Mouse (Mus musculus) fat pad, adult 2 months (tissue): ENCODE results near the gene Lifr.
A peak's percentile ranks its signal among the peaks of the same experiment; 100 is the strongest.

Experiments
- DNase-seq: peaks from one replicate; pipeline ENCODE4 v3.0.0-alpha.2; 2011; ENCODE audit warnings: low read depth, low spot score; ENCODE audit errors: extremely low read depth

Lifr gene

DNA sequence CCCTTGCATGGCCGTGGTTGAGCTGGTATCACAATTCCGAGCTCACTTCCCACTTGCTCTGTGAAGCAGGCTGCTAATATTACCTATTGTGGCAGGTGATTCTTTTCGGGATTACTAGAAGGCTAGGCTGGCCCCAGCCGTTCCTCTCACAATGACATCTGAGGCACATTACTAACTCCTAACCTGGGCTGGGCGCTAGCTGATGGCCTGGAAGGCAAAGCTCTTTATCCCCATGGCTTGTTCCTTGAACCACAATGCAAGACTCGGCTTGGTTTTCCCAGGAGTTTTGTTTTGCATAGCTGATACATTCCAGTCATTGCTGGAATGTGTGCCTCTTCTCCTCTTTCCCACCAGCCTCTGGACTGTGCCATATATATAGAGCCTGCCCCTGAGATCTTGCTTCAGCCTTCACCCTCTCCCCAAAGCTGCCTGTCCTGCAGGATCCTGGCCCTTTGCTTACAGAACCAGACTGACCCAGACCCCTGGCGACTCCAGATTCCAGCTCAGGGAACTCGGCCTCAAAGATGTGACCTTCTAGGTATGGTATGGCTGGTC is at the start of gene Lifr:
Lifr (plus strand) TSS at position 404 of the 555 bp plus-strand sequence.
- DNase-seq = no peak

DNA sequence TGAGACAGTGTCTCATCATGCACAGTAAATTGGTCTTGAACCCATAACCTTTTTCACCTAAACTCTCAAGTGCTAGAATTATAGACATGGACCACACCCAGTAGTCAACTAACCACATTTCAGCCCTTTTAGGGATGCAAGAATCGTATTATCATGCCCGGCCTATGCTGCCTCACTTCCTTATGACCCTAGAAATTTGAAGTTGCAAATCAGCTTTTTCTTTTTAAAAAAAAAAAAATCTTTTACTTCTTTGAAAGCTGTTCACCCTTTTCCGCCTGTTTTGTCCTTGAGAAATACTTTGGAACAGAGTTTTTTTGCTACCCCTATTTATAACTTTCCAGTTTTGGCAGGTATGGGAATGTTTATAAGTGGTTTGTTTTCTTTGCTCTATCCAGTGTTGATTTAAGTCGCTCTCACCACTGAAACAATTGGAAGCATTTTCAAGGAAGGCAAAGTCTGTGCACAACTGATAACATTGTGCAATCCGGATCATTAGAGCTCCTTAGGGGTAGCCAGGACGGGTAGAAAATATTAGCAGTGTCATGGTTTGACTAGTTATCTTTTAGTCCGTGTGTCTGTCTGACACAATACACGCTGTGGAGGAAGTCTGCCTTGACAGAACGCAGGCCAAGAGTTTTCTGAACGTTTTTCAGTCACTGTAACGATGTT is 46.2 kb upstream of the Lifr start:
- no peak for DNase-seq

DNA sequence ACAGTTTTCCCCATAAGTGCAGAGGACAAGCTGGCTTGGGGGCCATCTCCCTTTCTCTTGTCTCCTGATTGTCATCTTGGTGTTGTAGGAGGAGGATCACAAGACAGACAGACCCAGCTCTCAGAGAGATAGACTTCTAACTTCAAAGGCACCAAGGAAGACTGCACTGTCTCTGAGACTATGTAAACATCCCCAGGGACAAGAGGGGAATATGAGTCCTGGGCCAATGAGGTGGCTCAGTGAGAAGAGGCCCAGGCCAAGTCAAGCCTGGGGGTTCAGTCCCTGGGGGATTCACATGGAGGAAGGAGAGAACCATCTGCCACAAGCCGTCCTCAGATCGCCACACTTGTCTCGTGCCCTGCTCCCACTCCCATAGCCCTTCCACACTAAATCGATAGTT is 45.4 kb upstream of the Lifr start:
- no peak for DNase-seq

DNA sequence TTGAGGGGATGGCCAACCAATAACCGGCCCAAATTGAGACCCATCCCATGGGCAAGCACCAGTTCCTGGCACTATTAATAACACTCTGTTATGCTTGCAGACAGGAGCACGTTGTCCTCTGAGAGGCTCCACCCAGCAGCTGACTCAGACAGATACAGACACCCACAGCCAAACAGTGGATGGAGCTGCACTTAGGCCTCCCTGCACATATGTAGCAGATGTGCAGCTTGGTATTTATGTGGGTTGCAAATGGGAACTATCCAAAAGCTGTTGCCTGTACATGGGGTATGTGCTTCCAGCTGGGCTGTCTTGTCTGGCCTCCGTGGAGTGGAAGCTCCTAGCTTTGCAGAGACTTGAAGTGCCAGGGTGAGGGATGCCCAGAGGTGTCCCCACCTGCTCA is 42.5 kb upstream of the Lifr start:
- no peak for DNase-seq

DNA sequence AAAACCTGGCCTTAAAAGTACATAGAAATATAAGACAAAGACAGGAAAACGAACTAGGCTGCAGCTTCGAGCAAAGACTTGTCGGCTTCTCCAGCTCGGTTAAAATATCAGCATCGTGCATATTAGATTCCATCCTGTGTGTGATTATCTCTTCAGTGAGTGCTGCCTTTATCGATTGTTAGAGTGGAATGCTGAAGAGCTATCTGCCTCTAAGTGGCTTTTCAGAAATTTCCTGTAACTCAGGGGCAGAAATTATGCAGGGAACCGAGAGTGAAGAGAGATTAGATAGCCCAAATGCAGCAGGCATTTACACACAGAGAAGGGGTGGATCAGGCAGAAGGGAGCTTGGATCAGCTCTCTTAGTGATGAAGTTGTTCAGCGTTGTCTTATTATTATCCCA is 41.5 kb upstream of the Lifr start:
- no peak for DNase-seq

DNA sequence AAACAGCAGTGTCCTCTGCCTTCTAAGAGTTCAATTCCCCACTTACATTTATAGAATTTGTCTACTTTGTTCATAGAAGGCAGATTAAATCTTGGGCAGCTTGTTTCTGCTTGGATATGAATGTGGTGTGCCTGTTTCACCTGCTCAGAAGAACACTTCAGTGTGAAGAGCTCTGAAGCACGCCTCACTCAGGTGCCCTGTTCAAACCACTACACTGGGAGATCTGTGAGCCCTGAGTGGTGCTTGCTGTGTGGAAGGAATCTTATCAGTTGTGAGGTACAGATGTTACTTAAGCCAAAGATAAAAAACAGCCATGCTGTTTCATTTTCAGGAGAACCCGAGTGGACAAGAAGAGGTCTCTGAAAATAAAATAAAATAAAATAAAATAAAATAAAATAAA is 38.7 kb upstream of the Lifr start:
- DNase-seq = no peak

DNA sequence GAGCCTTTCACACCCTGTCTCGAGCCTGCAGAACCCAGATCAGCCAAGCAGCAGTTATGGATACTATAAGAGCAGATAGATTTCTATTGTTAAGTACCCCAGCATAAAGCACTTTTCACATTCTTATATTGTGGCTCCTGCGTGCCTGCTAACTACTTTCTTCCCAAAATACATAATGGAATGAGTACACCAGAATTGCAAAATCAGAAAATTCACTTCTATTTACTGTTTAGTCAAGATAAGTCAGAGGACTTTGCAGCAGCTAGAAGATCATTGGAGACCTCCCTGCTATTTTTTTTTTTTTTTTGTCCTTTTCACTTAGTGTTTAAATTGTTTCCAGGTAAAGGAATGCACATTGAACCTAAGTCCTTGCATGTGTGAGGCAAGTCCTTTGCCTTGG is 38.3 kb upstream of the Lifr start:
- DNase-seq = no peak

DNA sequence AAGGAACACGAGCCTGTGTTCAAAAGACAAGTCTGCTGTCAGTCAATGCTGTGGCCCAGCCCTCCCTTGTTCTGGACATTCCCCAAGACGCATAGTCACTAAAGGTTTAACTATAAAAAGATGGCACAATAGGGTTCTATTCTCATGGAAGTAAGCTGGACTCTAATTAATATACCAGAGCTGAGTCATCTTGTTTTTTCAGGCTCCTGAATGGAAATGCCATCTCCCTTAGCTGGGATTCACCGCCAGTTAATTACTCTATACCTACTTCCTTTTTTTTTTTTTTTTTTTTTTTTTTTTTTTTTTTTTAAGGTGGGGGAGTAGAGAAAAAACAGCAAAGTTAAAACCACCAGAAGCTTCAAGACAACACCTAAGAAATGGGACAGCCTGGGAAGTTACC is 33.6 kb upstream of the Lifr start:
- DNase-seq = no peak

DNA sequence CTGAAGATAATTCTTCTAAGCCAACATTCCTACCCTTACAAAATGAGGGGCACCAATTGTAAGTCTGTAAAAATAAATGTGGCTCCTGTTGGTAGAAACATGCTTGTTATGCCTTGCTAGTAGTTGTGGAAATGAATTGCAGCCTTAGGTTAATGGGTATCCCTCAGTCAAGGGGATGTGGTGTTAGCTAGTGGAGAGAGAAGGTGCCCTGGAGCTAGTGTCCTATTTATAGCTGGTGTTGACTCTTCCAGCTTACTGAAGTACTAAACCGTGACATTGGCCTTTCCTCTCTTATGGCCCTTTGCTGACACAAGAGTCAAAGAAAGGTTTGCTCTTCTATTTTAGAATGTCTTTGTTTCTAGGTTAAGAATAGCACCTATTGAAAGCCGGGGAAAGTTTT is 29.9 kb upstream of the Lifr start:
- DNase-seq = no peak

DNA sequence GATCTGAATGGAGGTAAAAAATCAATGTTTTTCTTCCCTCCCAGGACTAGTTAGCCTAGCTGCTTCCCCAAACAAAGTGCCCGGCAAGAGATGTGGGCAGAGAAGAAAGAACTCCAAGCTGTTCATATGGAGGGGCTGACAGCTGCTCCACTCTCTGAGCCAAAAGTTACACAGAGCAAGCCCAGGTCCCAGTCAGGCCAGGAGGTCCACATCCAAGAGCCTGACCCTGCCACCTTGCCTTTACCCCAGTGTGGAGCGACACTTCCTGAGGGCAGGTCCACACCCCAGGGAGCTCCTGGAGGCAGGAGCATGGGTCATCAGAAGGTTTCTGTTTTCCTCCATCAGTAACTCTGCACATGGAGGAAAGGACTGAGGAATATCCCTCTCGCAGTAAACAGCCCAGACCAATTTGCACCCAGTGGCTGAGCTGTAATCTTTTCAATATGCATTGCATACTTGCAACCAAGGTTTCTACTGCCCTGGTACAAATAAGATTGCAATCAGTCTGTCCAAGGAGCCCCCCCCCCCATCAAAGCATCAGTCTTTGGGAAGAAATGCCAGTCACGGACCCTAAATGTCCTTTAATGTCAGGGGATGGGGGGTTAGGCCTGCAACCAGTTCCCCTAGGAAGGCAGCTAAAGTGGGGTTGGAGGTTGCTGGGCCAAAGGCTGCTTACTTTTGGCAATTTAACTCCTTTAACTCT is 28.3 kb upstream of the Lifr start:
- no peak for DNase-seq

DNA sequence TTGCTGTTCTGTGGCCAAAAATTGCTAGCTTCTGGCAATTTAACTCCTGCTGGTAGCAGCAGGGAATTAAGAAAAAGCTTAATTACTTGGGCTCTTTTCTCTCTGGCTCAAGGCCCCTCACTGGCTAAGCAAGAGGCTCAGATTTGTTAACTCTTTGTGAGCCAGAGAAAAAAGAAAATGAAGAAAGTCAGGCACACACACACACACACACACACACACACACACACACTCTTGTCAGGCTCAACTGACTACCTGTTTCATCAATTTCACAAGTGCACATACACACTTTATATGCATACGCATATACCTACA is 27.8 kb upstream of the Lifr start:
- no peak for DNase-seq

DNA sequence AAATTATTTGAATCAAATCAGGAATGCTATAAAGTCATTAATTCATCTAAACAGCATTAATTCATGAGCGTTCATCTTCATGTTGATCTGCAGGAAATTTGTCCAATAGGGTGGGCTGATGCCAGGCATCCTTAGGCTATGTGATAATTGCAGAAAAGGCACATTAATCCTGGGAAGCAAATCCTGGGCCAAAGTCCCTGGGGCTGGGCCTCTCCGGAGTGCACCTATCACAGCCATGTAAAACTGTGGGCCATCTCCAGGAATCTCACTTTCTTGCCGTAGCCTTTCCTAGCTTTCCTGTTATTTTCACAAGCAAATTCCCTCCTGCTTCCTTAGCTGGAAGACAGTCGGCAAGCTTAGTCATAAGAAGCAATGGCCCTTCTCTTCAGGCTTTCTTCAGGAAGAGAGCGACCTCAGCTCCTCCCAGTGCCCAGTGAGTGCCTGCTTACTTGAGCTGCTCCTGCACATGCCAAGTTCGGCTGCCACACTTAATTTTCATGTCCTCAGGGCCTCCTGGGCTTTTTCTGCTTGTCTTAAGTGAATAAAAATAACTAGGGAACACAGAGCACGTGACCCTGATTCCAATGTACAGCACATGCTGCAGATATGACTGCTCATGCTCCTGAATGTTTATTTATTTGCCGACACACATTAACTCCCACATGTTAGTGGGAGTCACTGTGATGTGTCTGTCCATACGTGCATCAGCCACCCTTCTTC is 26.7 kb upstream of the Lifr start:
- peak; percentile 30 for DNase-seq

DNA sequence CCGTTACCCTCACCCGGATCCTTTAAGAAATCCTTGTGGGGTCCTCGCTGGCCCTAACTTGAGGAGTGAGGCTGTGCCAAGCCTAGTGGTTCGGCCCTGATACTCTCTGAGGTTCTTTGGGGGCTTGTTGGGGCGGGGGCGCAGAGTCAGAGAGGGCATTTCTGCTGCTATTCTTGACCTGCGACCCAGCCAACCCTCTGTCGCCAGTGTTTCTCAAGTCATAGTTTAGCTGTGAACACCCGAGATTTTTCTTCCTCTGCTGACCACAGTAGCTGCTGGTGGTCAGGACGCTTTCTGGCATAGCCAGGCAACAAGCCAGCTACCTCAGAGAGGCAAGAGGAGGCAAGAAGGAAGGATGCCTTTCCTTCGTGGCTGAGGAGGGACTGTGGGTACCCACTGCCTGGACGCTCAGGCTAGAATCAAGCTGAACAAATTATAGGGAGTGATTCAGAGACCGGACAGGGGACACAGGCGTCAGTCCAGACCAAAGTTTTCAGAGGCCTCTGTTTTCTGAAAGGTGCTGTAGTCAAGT is 25.4 kb upstream of the Lifr start:
- no peak for DNase-seq

DNA sequence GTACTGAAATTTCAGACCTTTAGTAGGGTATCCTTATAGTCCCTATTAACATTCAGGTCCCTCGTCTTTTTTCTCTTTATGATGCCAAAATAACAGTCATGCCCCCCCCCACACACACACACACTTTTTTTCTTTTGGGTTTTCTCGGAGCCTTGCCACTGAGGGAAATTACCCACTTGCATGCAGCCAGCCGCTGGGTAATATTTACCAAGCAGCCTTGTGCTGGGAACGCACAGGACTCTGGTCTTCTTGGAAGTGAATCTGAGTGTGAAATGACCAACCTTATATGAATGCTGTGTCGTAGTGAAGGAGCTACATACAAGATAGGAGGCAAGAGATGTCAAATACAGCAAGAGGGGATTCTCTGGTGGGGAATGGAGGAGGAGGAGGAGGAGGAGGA is 24.8 kb upstream of the Lifr start:
- no peak for DNase-seq

DNA sequence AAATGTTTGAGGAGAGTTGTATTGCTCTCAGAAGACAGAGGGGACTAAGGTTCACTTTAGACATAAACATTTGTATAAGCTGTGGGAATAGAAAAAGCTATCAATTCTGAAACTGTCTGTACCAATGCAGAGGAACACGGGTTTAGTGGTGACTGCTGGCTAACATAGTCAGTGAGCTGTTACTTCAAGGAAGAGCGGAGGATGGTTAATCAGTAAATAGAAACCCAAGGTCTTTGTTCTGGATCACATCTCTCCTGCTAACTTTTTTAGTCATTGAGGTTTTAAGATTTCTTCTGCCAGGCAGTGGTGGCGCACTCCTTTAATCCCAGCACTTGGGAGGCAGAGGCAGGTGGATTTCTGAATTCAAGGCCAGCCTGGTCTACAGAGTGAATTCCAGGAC is 23.7 kb upstream of the Lifr start:
- no peak for DNase-seq

DNA sequence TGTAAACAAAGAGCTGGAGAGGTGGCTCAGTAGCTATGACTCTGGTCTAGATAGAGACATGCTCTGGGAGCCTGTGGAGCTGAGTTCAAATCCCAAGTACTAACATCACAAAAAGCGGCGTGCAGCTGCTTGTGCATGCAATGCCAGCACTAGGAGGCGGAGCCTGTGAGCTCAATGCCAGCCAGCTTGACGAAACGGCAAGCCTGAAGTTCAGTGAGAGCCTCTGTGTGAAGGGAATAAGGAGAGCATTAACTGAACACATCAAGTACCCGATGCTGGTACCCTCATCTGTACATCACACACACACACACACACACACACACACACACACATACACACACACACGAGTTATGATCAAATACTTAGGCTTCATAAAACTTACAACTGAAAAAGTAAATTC is 21.0 kb upstream of the Lifr start:
- DNase-seq = no peak

DNA sequence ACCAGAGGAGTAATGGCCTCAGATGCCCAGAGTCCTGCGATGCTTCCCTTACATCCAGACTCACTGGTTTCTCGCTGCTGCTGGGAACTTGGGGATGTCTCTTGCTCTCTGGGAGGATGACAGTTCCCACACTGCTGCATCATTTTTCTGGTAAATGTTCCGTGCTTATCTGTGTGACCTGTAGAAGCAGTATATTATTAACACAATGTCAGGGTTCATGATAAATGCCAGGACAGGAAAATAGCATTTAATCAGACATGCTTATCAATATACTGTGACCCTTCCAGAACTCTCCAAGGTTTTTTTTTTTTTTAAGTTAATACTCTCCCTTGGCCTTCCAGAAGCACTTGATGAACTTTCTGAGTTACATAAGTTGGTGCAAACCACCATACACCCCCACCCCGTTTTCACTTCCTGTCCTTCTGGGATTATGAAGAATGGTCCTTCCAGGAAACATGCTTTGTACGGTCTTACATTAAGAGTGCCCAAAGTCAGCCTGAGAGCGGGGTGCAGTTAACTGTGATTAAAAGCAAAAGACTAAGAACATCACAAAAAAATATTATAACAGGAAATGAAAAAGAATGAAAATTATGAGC is 20.1 kb upstream of the Lifr start:
- no peak for DNase-seq

DNA sequence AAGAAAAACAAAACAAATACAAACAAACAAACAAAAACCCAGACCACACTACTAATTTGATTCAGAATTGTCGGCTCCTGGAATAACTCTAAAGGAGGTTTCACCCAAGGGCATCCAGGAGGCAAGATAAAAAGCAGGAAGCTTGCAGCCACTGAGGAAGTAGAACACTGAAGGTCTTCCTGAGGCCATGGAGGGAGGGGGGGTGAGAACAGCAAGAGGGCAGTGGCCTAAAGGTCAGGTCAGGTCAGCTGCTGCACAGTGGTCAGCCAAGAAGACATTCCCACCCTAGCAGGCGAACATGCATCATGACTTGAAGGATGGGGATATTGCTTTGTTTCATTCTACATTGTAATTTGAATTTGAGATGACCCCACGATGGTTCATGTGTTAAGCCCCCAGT is 17.1 kb upstream of the Lifr start:
- no peak for DNase-seq

DNA sequence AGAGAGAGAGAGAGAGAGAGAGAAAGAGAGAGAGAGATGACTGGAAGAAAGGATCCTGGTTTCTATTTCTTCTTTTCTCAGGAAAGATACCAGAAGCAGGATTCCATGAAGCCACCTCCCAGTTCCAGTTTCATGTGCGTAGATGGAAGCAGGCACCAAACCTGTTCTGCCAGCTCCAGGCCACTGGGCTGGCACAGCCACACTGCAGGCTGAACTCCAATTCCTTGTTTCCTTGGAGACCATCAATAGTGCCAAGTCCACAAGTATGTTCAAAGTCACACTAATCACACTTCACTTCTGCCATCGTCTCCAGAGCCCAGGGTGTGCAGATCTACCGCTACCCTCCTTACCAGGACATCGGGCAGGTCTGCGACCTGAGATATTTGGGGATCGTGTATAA is 15.2 kb upstream of the Lifr start:
- peak; percentile 54 for DNase-seq

DNA sequence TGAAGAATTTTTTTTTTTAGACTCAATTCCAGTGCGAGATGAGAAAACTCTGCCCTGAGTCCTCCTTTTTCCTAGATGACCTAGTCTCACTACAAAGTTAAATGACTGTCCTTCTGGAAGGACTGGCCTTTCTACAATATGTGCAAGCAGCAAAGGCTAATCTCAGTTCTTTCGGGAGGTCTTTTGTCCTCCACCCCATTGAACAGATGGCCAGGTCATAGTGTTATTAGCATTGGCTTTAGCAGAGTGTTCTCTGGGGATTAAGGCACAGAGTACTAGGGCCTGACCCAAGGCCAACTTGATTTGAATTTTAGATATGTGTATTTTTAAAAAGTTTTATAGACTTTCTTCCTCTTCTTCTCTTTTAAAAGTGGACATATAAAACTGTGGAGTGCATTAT is 12.1 kb upstream of the Lifr start:
- no peak for DNase-seq

DNA sequence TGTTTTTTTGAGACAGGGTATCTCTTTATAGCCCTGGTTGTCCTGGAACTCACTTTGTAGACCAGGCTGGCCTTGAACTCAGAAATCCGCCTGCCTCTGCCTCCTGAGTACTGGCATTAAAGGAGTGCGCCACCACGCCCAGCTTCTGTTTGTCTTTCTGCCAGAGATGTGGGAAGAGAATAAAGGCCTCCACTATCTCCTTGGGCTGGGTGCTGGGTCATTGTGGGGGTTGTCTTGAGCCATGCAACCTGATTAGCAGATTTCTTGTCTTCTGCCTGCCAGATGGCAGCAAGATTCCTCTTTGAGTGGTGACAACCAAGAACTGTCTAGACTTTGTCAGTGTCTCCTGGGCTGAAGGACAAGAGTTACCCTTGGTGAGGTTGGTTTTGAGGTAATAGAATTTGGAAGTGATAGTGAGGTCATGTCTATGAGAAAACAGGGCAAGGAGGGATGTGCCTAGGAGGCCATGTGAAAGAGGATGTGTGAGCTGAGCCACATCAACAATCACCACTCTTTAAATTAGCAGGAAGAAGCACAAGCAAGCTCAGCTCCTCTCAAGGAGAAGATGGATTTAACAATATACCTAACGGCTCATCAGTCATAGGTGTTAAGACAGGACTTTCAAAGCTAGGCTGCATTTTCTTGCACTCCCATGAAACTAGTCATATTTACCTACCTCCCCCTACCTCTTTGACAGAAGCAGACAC is 10.6 kb upstream of the Lifr start:
- DNase-seq = no peak
